Mouse (Mus musculus) urinary bladder, adult 18-20 months (tissue): ENCODE measurements around the gene Cib3.
A peak's percentile ranks its signal among the peaks of the same experiment; 100 is the strongest.

Experiments
- DNase-seq, 2 experiments: peaks; one replicate each; pipeline ENCODE4 v3.0.0; 2022; ENCODE audit warnings: low spot score in 2 of 2, mixed read lengths in 2 of 2

Gene Cib3

GRCm38 (mm10) chr8:72212751-72213150, at the start of gene Cib3:
Gene Cib3 (minus strand): TSS chr8:72212837.
- no peak for DNase-seq

- no peak for DNase-seq
Observed at GRCm38 (mm10) chr8:72261872-72262271, 49.2 kb upstream of the Cib3 start.

GRCm38 (mm10) chr8:72261431-72261830, 48.8 kb upstream of the Cib3 start:
- no peak for DNase-seq

GRCm38 (mm10) chr8:72261019-72261418, 48.4 kb upstream of the Cib3 start:
- peak in 1 of 2 experiments; percentile 25 for DNase-seq

GRCm38 (mm10) chr8:72260585-72260984, 47.9 kb upstream of the Cib3 start:
- no peak for DNase-seq

- DNase-seq: no peak
Observed at GRCm38 (mm10) chr8:72259862-72260261, 47.2 kb upstream of the Cib3 start.

GRCm38 (mm10) chr8:72257902-72258238, 45.2 kb upstream of the Cib3 start:
- no peak for DNase-seq

- no peak for DNase-seq
Observed at GRCm38 (mm10) chr8:72257171-72257901, 44.7 kb upstream of the Cib3 start.

GRCm38 (mm10) chr8:72244610-72245009, 32.0 kb upstream of the Cib3 start:
- DNase-seq: no peak

GRCm38 (mm10) chr8:72242226-72242625, 29.6 kb upstream of the Cib3 start:
- DNase-seq: no peak

- no peak for DNase-seq
Observed at GRCm38 (mm10) chr8:72240951-72241350, 28.3 kb upstream of the Cib3 start.

- DNase-seq: no peak
Observed at GRCm38 (mm10) chr8:72240403-72240763, 27.7 kb upstream of the Cib3 start.

- peak; percentile 90 to 96 for DNase-seq
Observed at GRCm38 (mm10) chr8:72239499-72240402, 27.1 kb upstream of the Cib3 start, which contains the start of gene Ap1m1. Gene Ap1m1 (plus strand): TSS chr8:72240018.

- DNase-seq: no peak
Observed at GRCm38 (mm10) chr8:72222656-72223055, 10.0 kb upstream of the Cib3 start.

- no peak for DNase-seq
Observed at GRCm38 (mm10) chr8:72220758-72221157, 8.1 kb upstream of the Cib3 start.

GRCm38 (mm10) chr8:72219541-72220363, 7.1 kb upstream of the Cib3 start, which contains the start of gene Fam32a:
Gene Fam32a (plus strand): TSS chr8:72219730.
- peak; percentile 54 to 84 for DNase-seq

GRCm38 (mm10) chr8:72218781-72219540, 6.3 kb upstream of the Cib3 start:
- DNase-seq: no peak

GRCm38 (mm10) chr8:72215871-72216270, 3.2 kb upstream of the Cib3 start:
- no peak for DNase-seq

- DNase-seq: no peak
Observed at GRCm38 (mm10) chr8:72215060-72215459, 2.4 kb upstream of the Cib3 start.

GRCm38 (mm10) chr8:72213536-72213935, 899 bp upstream of the Cib3 start, which contains the start of gene Gm11034:
Gene Gm11034 (minus strand): TSS chr8:72213636.
- no peak for DNase-seq

- no peak for DNase-seq
Observed at GRCm38 (mm10) chr8:72211846-72212245, 791 bp downstream of the Cib3 start.
